Mouse (Mus musculus) spleen, adult 2 months (tissue): Measurements from ENCODE around the gene Slc39a13. TPM values are rescaled to one million over a fixed set of nuclear protein-coding genes. Genes with fewer than 3 reads are reported as not detected.

Experiments
- DNase-seq, 2 experiments: peaks; one replicate each; pipeline versions ENCODE4 v3.0.0 to v3.0.0-alpha.2; 2012 to 2021; ENCODE audit warnings: low spot score in 2 of 2, low read depth in 1 of 2
- H3K27ac ChIP-seq: fragments of 200-500 bp; 2 replicates; pipeline ENCODE4 v1.5.1; 2012; ENCODE audit warnings: low read length, inconsistent platforms; ENCODE audit not compliant: insufficient read depth
- H3K27me3 ChIP-seq: fragments of 200-500 bp; 2 replicates; pipeline ENCODE4 v1.6.1; 2012; ENCODE audit warnings: mild to moderate bottlenecking, moderate library complexity, low read length, inconsistent platforms; ENCODE audit not compliant: control insufficient read depth, insufficient read depth
- H3K36me3 ChIP-seq: fragments of 200-500 bp; 2 replicates; pipeline ENCODE4 v1.6.1; 2012; ENCODE audit warnings: mild to moderate bottlenecking, low read length, inconsistent platforms; ENCODE audit not compliant: control insufficient read depth, insufficient read depth
- H3K4me1 ChIP-seq: fragments of 200-500 bp; 2 replicates; pipeline ENCODE4 v1.6.1; 2011; ENCODE audit warnings: inconsistent platforms; ENCODE audit not compliant: control insufficient read depth, insufficient read depth, insufficient read length
- H3K4me3 ChIP-seq: fragments of 200-500 bp; 2 replicates; pipeline ENCODE4 v1.5.1; 2011; ENCODE audit warnings: mild to moderate bottlenecking, inconsistent platforms; ENCODE audit not compliant: insufficient read depth, insufficient read length; ENCODE audit errors: extremely low read depth
- CTCF ChIP-seq: fragments of 200-500 bp; IDR thresholded peaks from 2 replicates; pipeline ENCODE4 v1.5.1; 2011; ENCODE audit warnings: mild to moderate bottlenecking, inconsistent platforms; ENCODE audit not compliant: insufficient read depth, insufficient read length, insufficient replicate concordance; ENCODE audit errors: extremely low read depth
- POLR2A ChIP-seq: fragments of 200-500 bp; IDR thresholded peaks from 2 replicates; pipeline ENCODE4 v1.6.1; 2011; ENCODE audit warnings: low read depth, low read length, inconsistent platforms
- WGBS: fragments of 180-500 bp; shearing (Covaris S2); methylation state at CpG from one replicate; pipeline ENCODE4 v1.1.7; 2018; 5-methylcytosine and 5-hydroxymethylcytosine counted together
- polyA plus RNA-seq: library from polyadenylated mRNA; depleted of rRNA; stranded (reverse); fragments of >200 nt; gene quantifications from 2 replicates; pipeline ENCODE4 v1.2.3, GENCODE M21; 2012

Slc39a13 gene
- polyA plus RNA-seq, 1 experiment, result 31.3 TPM

DNA sequence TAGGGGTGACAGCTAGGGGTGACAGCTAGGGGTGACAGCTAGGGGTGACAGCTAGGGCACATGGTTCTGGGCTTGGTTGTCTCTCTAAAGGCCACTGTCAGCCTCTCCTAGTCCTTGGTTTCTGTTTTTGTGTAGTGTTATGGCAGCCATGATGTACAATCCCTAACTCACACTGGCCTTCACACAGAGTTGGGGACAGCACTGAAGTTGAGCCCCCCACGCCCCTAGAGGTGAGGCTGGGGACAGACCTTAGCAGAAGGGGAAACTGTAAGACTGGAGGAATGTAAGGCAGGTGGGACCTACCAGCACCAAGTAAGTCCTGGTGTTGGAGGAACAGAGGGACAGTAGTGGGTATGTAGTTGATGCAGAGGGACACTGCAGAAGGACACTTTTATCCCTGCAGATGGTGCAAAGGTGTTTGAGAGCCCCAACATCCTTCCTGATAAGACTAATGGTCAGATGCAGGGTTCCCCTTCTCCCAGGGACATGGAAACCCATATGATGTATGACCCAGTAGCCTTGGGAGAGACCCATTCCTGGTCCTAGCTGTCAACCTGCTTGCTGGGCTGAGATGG, 13.2 kb upstream of the Slc39a13 start:
- 50% methylated on average over 1 of the region's 1 CpGs for WGBS
- peak overlapping the region; percentile 32; the same call in 1 of the 2 replicates for H3K4me3 ChIP-seq

DNA sequence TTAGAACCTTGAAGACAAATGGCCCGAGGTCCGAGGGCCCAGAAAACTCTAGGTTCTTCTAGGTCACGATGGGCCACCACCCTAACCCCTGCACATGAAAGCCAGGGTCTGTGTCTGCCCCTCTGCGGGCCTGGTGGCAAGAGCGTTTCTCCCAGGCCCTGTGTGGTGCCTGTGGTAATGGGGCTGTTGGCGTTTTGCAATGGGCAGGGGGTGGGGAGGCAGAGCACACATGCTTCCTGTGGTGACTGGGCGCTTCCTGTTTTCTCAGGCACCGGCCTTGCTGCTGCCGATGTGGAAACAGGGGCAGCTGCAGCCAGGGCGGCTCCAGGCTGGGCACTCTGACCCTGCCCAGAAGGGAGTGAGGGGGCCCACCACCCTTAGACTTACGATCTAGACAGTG, 12.6 kb upstream of the Slc39a13 start:
- Histone ChIP-seq H3K36me3 (no peaks in the 10 kb centered on the region), H3K27me3 (no peaks in the 10 kb centered on the region), H3K27ac (peak overlapping the region; percentile 96), H3K4me1 (peaks cover 46% of the 10 kb centered on the region), H3K4me3 (peak overlapping the region; percentile 32; the same call in 1 of the 2 replicates)
- 6% methylated on average over 11 of the region's 11 CpGs for WGBS
- peak; percentile 66 to 85 for DNase-seq
- TF ChIP-seq CTCF (no peak), POLR2A (peak; percentile 55)

More for the DNA sequence above, 13.2 kb upstream of the Slc39a13 start:
- Histone ChIP-seq H3K36me3 (no peaks in the 10 kb centered on the region), H3K4me1 (peaks cover 51% of the 10 kb centered on the region), H3K27me3 (no peaks in the 10 kb centered on the region), H3K27ac (peak overlapping the region; percentile 96)
- no peak for DNase-seq
- TF ChIP-seq POLR2A, result no peak
- TF ChIP-seq CTCF, result no peak

DNA sequence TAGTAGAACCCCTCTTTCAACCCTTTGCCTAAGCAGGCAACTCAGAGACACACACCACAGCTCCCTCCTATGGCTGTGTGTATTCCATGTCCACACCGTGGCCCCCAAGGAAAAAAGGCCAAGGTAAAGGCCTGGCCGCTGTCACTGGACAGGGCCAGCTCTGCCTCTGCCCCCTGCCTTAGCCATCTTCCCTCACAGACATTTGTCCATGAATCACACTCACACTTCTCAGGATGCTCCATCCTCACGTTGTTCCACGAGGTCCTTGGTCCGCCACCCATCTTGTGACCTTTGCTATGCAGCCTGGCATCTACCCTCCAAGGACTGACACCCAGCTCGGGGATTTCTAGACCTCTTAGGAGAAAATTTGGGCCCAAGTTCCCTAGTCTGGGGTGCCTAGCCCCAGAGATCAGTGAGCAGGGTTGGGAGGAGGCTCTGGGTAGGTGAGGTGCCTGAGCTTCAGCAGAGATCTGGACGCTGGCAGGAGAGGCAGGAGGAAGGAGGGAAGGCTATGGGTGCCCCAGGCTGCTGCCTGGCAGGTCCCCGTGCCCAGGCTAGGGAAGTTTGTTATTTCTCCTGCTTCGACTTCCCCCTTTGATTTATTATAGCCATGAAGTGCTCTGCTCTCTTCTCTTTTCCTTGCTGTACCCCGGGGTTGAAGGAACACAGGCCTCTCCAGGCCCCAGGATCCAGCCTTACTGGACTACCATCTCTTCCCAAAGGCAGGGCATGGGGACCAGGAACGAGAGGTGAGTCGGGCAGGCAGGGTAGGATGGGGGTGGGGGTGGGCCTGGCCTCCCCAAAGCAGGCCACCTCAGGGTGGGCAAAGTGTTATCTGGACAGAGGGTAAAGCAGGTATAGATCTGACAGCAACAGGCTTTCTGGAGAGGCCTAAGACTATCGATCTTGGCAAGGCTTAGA, 11.8 kb upstream of the Slc39a13 start, which contains the start of gene Spi1:
Gene Spi1 (plus strand): TSS at position 616 of the 921 bp plus-strand sequence.
- Histone ChIP-seq H3K4me1 (peaks cover 40% of the 10 kb centered on the region), H3K27me3 (no peaks in the 10 kb centered on the region), H3K4me3 (peak within 1 kb of the TSS; percentile 32; the same call in 1 of the 2 replicates), H3K27ac (peak within 1 kb of the TSS; percentile 96), H3K36me3 (no peaks in the 10 kb centered on the region)
- no peak for DNase-seq
- WGBS, result 40% methylated on average over 13 of the region's 13 CpGs
- TF ChIP-seq CTCF, result no peak
- TF ChIP-seq POLR2A, result no peak

DNA sequence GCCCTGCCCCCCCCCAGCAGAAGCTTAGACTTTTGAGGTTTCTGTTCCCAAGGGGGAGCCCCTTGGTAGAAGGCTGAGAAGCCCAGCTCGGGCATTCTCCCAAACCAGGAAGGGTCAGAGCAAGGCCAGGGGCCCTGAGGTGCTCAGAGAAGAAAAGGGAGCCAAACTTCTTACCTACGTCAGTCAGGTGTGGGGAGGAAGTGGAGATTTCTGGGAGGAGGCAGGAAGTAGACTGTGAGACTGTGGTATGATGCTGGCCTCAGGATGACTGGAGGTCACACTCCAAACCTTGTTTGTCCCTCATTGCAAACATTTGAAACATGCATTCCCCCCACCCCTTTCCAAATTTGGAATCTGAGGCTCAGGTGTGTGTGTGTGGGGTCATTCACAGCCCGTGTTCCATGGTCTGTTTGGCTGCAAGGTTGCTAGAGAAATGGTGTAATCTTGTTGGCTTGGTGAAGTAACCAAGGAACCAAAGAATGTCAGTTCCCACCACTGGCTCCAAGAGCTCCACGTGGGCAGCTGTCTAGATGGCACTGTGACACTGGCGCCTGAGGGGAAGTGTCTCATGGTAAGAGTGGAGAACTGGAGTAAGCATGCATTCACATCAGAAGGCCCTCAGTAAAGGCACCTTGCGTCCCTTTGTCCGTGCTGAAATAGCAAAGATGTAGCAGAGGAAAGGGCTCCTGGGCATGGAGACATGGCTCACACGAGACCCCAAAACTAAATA, 10.7 kb upstream of the Slc39a13 start:
- 38% methylated on average over 8 of the region's 8 CpGs for WGBS
- H3K36me3 ChIP-seq, result no peaks in the 10 kb centered on the region
- TF ChIP-seq POLR2A, result no peak
- no peak for TF ChIP-seq CTCF
- H3K27me3 ChIP-seq, result no peaks in the 10 kb centered on the region
- peak overlapping the region; percentile 77 for H3K27ac ChIP-seq
- peaks cover 40% of the 10 kb centered on the region for H3K4me1 ChIP-seq
- H3K4me3 ChIP-seq, result no peak overlapping the region
- DNase-seq, result peak in 1 of 2 experiments; percentile 42

DNA sequence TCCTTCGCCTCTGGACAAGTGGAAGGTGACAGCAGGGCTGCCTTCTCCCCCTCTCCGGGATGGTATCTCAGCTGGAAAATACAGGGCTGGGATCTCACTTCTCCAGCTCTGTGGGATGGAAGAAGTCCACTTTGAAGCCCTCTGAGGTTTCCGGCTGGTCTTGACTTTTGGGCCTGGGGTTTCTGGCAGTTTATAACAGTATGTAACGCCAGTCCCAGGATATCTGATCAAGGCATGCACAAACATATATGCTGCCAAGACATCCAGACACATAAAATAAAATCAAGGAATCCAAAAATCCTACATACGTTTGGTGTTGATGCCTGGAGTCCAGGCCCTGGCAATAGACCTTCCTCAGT, 8.8 kb upstream of the Slc39a13 start:
- DNase-seq, result no peak
- H3K4me3 ChIP-seq, result peak overlapping the region; percentile 41; the same call in 1 of the 2 replicates
- WGBS, result 42% methylated on average over 5 of the region's 5 CpGs
- TF ChIP-seq CTCF (no peak), POLR2A (no peak)
- H3K27ac ChIP-seq, result peak overlapping the region; percentile 79
- H3K27me3 ChIP-seq, result no peaks in the 10 kb centered on the region
- no peaks in the 10 kb centered on the region for H3K36me3 ChIP-seq
- peaks cover 40% of the 10 kb centered on the region for H3K4me1 ChIP-seq

DNA sequence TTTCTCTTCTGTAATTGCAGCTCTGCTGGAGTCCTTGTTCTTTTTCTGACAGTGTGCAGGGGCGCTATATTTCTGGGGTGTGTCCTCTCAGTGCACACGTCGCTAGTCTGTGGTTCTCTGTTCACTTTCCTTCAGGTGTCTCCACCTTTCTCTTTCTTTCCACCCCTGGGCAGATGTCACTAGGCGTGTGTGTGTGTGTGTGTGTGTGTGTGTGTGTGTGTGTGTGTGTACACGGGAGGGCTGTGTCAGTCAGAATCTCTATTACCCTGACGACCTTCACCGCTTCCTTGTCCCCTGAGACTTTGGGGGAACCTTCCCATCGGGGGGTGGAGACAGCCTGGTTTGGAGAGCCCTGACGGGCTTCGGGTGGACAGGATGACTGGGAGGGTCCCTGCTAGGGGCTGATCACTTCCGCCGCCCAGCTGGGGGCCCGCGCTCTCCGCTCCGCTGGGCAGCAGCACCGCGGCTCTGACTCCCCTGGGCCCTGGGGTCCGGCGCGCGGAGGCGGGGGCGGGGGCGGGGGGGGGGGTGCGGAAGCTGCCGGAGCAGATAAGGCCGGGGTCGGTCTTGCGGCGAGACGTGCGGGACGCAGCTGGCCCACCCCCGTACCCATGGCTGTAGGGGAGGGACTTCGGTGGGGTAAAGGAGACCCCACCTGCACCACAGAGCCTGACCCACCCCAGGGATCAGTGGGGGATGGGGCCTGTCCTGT, 8.3 kb upstream of the Slc39a13 start:
- TF ChIP-seq POLR2A, result no peak
- no peak for TF ChIP-seq CTCF
- peak overlapping the region; percentile 48 for H3K4me3 ChIP-seq
- peaks cover 35% of the 10 kb centered on the region for H3K4me1 ChIP-seq
- H3K27me3 ChIP-seq, result no peaks in the 10 kb centered on the region
- WGBS, result 4% methylated on average over 36 of the region's 36 CpGs
- peak overlapping the region; percentile 80 for H3K27ac ChIP-seq
- no peaks in the 10 kb centered on the region for H3K36me3 ChIP-seq
- peak in 1 of 2 experiments; percentile 63 for DNase-seq
